Mouse (Mus musculus) heart, postnatal 36 days (tissue): ENCODE measurements at regions not wholly inside any gene's neighbourhood (a gene's known extent, or its start where the extent isn't known, plus 50 kb on each side); places are given as distances from the start of the nearest gene placed in this dataset.
"Not testable (repeated sequence)": the region's sequence is repeated elsewhere in the genome, so short reads cannot be mapped to it uniquely, and the experiment has no call there.

Source experiments
- DNase-seq, 2 experiments: peaks; one replicate each; pipeline ENCODE4 v3.0.0; 2021 to 2022
- intact Hi-C: fragments of 180-260 bp; cut with DNase I; formaldehyde crosslinking; loops from one replicate; pipeline ENCODE4 v1.15.1; 2025

DNA sequence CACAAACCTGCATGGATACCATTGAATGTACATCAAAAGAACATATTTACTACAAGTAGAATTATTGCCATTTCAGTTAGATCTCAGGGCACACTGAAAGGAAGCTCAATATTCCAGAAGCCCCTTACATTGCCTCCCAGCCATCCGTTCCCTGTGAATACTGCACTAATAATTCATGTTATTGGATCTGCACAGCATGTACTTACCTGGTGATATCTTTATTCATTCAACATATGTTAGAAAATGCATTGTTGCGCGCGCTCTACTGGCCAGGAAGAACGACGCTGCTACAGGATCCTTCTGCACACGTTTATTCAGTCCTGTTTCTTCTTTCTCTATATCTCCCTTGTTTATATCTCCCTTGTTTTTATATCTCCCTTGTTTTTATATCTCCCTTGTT lies 586.3 kb upstream of the Marcks start:
- intact Hi-C loops, DNase-seq: not testable (repeated sequence)

DNA sequence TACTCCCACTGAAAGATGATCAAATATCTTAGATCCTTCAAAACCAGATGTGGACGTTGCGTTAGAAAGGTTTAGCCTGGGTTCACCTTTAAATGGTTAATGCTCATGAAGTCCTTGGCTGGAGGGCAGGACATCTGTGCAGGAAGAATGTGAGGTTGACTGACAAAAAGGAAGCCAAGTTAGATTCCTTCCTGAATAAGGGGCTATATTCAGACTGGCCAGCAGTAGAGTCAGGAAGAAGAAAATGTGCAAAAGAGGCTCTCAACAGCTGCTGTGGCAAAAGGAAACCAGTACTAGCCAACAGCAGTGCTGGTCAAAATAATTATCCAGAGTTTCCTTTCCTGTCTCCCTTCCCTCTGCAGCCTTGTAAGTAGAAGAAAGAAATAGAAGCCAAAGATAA lies 582.0 kb upstream of the Marcks start:
- intact Hi-C loops: no loop called here
- DNase-seq: no peak

DNA sequence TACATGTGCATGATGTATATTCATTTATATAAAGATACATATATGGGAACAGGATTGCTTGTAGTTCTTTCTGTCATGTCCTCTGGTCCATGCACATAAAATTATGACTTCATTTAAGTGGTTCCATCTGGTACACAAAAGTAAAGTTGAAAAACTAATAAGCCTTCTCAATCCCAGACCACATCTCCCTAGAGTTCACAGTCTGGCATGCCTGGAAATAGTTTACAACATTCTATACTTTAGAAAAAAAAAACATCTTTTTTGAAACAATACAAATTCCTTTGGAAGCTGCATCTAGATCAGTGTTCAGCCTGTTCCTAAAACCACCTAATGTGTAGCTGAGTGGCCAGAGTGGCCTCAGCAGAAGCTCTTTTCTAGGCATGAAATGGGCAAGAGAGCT lies 578.2 kb upstream of the Marcks start:
- no peak for DNase-seq
- intact Hi-C loops: no loop called here

DNA sequence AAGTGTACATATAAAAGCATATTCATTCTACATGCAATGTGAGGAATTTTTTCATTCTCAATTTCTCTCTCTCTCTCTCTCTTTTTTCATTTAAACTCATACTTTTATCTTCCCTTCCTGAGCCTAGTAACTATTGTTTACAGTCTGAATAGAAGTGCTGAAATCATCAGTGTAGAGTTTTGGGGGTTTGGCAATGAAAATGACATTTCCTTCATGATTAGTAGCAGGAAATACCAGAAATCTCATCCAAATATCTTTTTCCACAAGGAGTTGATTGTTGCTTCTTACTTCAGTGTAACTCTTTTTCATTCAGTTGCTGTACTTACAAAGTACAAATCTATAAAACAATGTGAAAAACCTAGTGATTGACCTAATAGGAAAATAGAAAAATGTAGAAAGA lies 572.7 kb upstream of the Marcks start:
- intact Hi-C loops: no loop called here
- DNase-seq: no peak

DNA sequence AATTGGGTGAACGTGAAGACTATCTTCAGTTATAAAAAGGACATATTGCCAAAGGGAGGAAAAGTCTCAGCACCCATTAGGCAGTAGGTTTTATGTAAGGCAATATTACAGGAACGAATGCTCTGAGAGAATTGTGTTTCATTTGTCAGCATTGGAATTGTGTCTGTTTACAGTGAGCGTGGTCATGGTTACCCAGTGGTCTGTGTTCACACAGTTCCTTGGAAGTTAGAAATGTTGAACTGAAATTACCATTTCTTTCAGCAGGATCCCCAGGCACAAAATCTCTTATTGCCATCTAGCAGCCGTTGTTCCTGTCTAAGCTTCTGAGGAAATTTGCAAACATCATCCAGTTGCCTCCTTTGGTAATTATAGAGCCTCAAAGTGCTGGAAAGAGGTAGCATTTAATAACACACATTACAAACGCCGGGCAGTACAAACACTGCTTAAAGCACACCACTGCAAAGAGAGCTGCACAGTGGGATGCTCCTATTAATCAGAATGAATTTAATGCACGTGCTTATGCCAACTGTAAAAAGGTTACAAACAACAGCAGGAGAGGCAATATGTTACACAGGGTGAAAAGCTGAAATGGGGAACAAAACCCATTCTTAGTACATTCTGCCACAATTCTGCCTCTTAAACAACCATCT lies 555.4 kb upstream of the Marcks start:
- no peak for DNase-seq
- intact Hi-C loops: no loop called here

DNA sequence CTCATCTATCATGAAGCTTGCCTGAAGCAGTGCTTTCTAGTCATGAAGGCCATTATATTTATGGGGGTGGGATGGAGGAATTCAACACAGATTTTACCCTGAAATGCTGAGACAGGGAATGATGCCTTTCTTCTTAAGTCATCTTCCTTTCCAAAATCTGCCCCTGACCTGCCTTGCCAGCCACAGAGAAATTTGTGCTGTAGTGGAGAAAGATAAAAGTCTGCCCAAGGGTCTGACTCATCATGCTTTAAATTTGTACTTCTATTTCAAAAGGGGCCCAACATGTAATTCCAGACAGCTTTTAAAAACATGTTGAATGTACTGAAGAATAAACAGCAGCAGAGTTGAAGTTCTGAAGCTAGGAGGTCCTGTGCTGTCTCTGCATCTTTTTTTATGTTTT lies 554.1 kb upstream of the Marcks start:
- intact Hi-C loops: no loop called here

DNA sequence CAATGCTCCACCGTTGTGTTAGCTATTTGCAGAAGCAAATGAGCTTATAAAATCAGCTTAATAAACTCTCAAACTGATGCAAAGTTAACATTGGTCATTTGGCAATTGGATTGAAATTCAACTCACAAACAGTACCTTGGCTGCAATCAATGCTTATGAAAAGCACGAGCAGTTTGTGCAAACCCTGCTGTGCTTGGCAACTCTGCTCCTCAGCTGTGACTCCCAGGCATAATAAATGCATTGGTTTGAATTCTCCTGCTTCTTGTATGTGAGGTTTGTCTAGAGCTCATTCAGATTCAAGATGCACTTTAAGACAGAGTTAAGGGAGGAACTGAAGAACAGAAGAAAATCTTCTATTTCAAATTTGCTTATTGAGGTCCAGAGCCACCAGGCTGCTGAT lies 553.2 kb upstream of the Marcks start:
- no peak for DNase-seq
- intact Hi-C loops: no loop called here

More for the DNA sequence above, 554.1 kb upstream of the Marcks start:
- no peak for DNase-seq

DNA sequence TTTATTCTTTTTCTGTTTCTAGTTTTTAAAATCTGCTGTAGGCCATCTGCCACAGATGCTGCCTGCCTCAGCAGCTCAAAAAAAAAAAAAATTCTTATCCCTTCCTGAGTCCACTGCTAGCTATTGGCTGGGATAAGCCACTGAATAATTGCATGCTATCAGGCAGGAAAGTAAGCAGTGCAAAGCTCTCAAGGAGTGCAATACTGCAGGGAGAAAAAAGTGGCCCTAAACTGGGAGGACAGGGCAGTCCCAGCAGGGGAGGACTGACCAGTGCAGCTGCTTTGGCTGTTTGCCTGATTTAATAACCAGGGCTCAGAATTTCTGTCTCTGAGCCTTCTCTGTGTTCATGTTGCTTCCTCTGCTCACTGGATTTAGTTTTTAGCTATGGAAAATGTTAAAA lies 544.4 kb upstream of the Marcks start:
- intact Hi-C loops: no loop called here
- peak in 1 of 2 experiments; percentile 14 for DNase-seq

DNA sequence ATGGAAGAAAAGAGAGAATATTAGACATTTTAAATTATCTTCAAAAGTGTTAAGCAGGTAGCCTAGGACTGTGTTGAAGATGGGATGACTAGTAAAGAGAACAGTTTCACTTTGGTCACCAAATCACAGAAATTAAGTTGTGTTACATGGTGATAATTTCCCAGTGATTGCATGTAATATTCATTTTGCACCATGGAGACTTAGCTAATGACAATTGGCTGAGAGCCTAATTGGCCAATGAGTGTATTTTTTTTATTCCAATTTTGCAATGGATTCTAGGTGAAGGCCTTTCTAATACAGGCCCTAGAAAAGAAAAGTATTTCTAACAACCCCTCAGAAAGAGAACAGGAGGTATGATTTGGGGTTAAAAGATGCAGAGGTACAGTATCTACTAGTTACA lies 541.9 kb upstream of the Marcks start:
- intact Hi-C loops: no loop called here
- DNase-seq: no peak

DNA sequence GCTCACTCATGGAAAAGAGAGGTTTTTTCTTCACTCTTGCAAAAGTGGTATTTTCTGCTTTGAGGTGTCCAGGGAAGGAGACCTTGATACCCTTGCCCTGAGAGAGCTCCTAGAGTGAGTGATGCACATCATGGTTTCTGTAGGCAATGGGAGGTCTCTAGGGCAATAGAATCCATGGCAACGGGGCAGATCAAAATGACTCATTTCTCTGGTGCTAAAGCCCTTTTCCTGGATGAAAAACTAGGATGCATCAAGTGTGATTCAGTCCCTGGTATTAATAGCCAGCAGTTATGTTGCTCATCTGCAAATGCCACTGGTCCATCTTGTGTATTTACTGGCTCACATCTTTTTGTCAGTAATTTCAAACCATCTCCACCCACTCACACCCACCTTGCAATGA lies 539.1 kb upstream of the Marcks start:
- intact Hi-C loops: no loop called here
- DNase-seq: no peak

DNA sequence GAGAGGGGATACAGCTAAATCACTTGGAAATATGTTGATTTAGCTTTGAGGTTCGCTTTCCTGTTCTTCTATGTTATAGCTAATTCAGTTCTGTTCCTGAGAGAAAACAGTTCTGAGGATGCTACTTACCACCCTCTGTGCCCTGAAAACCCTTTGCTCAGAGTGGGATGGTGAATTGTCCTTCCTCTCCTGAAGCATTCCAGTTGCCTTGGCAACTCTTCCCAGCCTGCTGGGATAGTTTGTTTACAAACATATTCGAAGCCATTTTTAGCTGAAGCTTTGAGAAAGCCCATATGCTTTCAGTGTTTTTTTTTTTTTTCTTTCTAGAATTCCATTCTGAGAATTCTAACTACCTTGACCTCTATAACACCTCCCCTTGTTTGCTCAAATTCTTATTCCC lies 530.1 kb upstream of the Marcks start:
- no peak for DNase-seq
- intact Hi-C loops: no loop called here

DNA sequence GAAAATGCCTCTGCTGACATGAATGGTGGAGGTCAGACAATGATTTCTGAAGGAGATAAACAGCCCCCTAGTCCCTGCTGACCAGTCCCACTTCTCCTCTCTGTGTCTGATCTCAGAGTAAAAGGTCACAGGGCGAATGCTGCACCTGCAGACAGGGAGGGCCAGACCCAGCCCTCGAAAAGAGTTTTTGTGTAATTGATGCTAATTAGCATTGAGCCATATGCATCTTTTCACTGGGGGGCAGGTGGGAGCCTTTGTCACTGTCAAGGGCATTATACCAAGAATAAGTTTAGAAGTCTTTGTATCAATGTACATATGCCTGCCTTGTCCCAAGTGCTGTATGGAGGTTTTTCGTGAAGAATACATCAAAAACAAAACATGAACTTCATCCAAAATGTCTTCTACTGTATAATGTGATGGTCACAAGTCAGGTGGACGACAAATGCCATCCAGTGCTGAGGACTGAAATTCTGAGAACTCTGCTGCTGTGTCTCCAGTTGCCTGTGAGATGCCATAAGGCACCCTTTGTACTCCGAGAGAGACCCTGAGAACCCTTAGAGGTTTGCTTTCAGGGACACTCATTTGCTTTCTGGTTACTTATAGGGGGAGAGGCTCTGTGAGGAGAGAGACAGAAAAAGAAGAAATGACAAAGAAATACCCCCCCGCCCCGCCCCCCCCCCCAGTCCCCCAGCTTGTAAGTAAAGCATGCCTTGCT lies 528.5 kb upstream of the Marcks start:
- intact Hi-C loops: no loop called here
- no peak for DNase-seq

DNA sequence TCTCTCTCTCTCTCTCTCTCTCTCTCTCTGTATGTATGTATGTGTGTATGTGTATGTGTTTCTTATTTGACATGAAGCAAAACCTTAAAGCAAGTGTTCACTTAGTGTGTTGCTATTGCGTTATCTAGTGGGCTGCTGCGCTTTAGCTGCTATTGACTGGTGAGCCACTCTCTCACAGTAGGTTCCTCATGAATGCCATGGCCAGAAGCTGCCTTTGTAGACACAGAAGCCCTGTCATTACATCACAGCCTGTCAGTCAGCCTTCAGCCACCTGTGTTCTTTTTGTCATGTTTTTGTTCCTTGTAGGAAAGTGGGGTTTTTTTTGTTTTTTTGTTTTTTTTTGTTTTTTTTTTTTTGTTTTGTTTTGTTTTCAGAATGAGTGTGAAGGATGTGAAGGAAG lies 527.8 kb upstream of the Marcks start:
- no peak for DNase-seq
- intact Hi-C loops: no loop called here

DNA sequence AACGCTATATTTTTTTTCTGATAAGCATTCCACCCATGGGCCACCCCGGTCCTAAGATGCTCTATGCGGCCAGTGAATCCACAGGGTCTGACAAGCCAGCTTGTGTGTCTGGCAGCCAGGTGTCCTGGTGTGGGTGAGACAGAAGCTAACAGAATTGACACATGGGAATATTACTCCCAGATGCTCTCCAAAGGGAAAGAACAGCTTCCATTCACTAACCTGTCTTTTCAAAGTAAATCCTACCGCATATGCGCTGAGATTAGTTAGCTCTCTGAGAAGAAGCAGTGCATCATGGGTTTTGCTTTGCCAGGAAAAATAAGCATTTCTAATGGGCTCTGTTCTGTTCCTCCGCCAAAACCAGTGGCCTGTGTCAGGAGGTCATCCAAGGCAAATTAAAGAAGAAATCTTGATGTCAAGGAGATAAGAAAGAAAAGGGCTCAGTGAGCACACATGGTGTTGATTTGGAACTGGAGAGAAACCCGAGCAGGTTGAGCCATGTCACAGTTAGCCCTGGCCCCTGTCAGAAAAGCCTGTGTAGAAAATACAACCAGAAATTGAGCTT lies 498.4 kb upstream of the Marcks start:
- no peak for DNase-seq
- intact Hi-C loops: no loop called here

DNA sequence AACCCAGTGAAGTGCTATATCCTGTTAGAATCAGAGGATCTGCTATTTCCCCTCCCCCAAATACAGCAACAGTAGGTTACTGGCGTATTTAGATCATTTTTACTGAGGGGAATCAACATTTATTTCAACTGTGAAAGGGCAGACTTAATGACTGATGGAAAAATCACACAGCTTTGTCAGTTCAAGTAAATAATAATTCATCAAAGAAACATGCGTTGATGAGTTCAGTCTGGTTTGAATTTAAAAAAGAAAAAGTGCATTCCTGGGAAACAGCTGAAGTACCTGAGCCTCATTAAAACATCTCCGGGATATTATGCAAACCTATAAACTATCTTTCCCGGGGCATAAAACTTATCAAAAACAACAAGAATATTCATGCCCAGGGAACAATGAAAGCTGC lies 497.7 kb upstream of the Marcks start:
- DNase-seq: no peak
- intact Hi-C loops: no loop called here

DNA sequence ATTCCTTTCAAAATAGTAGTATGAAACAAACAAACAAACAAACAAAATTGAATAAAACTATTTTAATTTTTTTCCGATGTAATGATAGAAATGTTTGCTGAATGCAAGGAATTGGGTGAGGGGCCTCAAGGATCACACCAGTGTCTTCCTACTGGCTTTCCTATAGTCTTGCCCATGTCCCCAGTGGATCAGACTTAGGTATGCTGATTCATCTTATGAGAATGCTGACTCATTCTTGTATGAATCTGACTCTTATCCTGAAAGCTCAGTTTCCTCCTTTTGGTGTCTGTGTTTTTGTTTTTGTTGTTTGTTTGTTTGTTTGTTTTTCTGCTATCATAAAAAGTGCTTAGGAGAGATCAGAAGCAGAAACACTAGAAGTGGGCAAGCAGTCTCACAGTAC lies 491.7 kb upstream of the Marcks start:
- no peak for DNase-seq
- intact Hi-C loops: no loop called here

DNA sequence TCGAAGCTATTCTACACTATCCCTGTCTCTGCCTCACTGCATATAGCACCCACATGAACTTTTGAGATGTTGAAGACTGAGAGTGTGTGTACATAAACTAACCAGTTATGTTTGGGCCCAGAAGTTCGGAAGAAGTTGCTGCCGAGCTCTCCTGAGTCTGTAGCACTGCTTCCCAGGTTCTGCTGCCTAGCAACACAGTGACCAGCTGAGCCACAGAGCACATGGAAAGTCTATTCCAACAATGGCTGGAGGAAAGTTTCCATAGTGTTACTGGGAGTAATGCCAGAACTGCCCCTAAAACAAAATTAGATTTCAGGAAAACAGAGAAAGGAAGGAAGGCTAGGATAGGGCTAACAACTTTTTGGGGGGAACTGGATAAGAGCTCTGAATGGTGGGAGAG lies 489.2 kb upstream of the Marcks start:
- DNase-seq: no peak
- intact Hi-C loops: no loop called here

DNA sequence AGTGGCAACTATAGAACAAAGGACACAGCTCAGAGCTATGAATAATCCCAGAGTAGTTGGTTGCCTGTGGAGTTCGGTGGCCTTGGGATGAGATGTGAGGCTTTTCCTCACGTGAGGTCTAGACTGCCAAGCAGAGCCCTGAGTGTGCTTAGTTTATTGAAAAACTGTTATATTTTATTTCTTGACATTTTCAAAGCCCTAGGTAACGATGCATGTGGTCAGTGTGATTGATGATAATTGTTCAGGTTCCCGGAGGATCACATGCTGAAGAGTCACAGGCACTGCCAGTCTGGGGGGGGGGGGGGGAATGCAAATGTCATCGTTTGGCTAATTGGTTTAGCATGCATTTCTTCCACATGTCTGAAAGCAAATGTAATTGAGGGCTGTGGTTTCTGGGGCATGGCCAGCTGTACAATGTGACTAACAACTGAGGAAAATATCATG lies 488.1 kb upstream of the Marcks start:
- intact Hi-C loops: no loop called here
- DNase-seq: no peak

DNA sequence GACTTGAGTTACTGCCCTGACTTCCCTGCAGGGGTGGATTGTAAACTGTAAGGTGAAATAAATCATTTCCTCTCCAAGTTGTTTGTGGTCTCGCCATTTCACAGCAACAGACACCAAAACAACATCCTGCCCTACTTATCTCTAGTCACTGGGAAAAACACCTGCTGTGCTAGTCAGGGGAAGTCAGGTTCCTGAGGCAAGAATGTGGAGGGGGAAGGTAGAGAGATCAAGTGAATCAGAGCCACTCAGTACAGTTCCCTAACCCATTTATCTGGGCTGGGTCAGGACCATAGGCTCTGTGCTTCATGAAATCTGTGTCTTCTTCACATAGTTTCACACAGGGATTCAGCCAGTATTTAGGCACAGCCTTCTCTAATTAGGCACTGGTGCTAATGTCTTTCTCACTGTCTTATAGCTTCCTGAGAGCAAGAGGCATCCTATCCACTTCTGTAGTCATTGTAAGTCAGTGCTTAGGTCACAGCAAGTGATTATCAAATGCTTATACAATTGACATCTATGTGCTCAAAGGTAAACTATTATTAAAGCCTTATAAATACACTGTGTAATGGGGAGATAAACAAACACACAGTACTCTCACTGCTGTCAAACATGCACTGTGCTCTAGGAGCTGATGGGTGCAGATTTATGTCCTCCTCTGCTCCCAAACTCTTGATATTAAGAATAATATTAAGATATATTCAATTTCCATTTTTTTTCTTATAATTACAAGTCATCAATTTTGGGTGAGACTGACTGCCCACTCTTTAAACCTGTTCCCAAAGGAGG lies 487.4 kb upstream of the Marcks start:
- intact Hi-C loops: no loop called here
- DNase-seq: no peak

DNA sequence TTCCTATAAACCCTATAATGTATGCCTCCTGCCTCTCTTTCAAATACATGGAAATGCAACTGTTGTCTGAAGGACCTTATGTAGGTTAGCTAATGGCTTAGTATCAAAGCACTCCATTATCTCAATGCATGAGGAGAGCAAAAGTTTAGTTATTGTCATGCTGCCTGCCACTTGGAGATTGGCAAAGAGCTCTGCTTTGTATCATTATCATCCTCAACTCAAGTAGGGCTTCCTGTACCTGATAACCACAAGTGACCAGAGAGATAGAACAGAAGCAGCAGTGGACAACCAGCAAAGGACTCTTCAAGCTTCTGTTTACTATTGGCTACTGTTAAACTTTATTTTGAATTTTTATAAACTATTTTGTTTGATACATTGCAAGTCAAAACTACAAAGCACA lies 484.3 kb upstream of the Marcks start:
- intact Hi-C loops: no loop called here
- no peak for DNase-seq

DNA sequence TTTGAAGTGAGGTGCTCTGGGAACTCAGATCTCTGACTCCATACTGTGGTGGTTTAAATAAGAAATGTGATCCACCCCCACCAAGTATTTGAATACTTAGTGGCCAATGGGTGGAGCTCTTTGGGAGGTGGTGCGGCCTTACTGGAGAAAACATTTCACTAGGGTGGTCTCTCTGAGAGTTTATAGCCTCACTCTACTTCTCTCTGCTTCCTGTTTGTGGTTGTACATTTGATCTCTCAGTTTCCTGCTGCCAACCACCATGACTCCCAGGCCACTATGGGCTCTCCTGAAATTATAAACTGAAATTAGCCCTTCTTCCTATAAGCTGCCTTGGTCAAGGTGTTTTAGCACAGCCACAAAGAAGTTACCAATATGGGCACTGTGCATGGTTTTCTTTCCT lies 479.9 kb upstream of the Marcks start:
- DNase-seq: no peak
- intact Hi-C loops: no loop called here
